Mouse (Mus musculus) retina, adult 2 months (tissue): ENCODE measurements around the gene Dapk1.

Experiments
- DNase-seq: peaks from one replicate; pipeline ENCODE4 v3.0.0-alpha.2; 2012; ENCODE audit warnings: low read depth, low spot score

The Dapk1 gene

GRCm38 (mm10) chr13:60664058-60664457 is 62.3 kb downstream of the Dapk1 start:
- no peak for DNase-seq

- no peak for DNase-seq
Observed at GRCm38 (mm10) chr13:60664816-60665215, 63.1 kb downstream of the Dapk1 start.

- DNase-seq = no peak
Observed at GRCm38 (mm10) chr13:60665402-60665801, 63.7 kb downstream of the Dapk1 start.

- DNase-seq = no peak
Observed at GRCm38 (mm10) chr13:60668036-60668435, 66.3 kb downstream of the Dapk1 start.

- DNase-seq = no peak
Observed at GRCm38 (mm10) chr13:60670605-60671004, 68.9 kb downstream of the Dapk1 start.

- DNase-seq = no peak
Observed at GRCm38 (mm10) chr13:60671235-60671634, 69.5 kb downstream of the Dapk1 start.

GRCm38 (mm10) chr13:60672287-60672686 is 70.5 kb downstream of the Dapk1 start:
- no peak for DNase-seq

GRCm38 (mm10) chr13:60672882-60673675 is 71.3 kb downstream of the Dapk1 start:
- no peak for DNase-seq

GRCm38 (mm10) chr13:60674301-60674700 is 72.6 kb downstream of the Dapk1 start:
- DNase-seq = no peak

- no peak for DNase-seq
Observed at GRCm38 (mm10) chr13:60674911-60675310, 73.2 kb downstream of the Dapk1 start.

GRCm38 (mm10) chr13:60675416-60675815 is 73.7 kb downstream of the Dapk1 start:
- DNase-seq = no peak

GRCm38 (mm10) chr13:60678912-60679311 is 77.2 kb downstream of the Dapk1 start:
- DNase-seq = no peak

GRCm38 (mm10) chr13:60682714-60683695 is 81.3 kb downstream of the Dapk1 start:
- DNase-seq = no peak

GRCm38 (mm10) chr13:60684050-60684760 is 82.5 kb downstream of the Dapk1 start:
- no peak for DNase-seq

- no peak for DNase-seq
Observed at GRCm38 (mm10) chr13:60684806-60685205, 83.1 kb downstream of the Dapk1 start.

GRCm38 (mm10) chr13:60685216-60685615 is 83.5 kb downstream of the Dapk1 start:
- no peak for DNase-seq

GRCm38 (mm10) chr13:60686024-60686663 is 84.4 kb downstream of the Dapk1 start:
- no peak for DNase-seq

- DNase-seq = no peak
Observed at GRCm38 (mm10) chr13:60686967-60687366, 85.2 kb downstream of the Dapk1 start.

GRCm38 (mm10) chr13:60687462-60687861 is 85.7 kb downstream of the Dapk1 start:
- DNase-seq = no peak

GRCm38 (mm10) chr13:60687891-60688290 is 86.1 kb downstream of the Dapk1 start:
- no peak for DNase-seq

GRCm38 (mm10) chr13:60690921-60691320 is 89.2 kb downstream of the Dapk1 start:
- DNase-seq = no peak
